Mouse (Mus musculus): ENCODE measurements around the gene Fscn2. TPM values are rescaled to one million over a fixed set of nuclear protein-coding genes. Genes with fewer than 3 reads are reported as not detected.

Fscn2 gene
- polyA plus RNA-seq, 2 experiments: not detected

DNA sequence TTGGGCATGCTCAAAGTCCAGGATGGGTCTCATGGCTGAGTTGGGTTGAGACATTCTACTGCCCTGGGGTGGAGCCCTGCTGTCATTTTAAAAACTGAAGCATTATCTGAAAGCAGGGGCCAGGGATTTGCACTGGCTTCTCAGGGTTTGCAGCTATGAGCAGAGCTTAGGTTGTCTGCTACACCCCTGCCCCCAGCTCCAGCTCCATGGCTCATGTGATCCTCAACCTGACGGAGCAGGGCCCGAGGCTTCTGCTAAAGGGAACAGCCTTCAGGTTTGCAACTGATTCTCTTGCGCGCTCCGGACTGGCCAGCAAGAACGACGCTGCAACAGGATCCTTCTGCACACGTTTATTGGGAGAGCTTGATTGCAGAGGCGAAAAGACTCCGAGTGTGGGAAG, 41.2 kb upstream of the Fscn2 start:
- no peak for DNase-seq (ENCODE audit: low read depth in 3 of 3, low spot score in 3 of 3)
- WGBS (ENCODE audit: insufficient replicate concordance): 90% methylated on average over 10 of the region's 10 CpGs
- Histone ChIP-seq H3K9ac (replicated peaks) (no peak overlapping the region), H3K27ac (no peak overlapping the region), H3K9me3 (ENCODE audit: control insufficient read depth, low read length) (no peaks in the 10 kb centered on the region), H3K4me2 (ENCODE audit: low read depth) (no peak overlapping the region), H3K4me3 (ENCODE audit: insufficient read depth in 1 of 2, low read depth in 2 of 2, low read length in 2 of 2) (no peak overlapping the region), H3K4me1 (replicated peaks; ENCODE audit: control insufficient read depth in 2 of 2, insufficient read depth in 2 of 2, low read length in 1 of 2) (peaks cover 13 to 14% of the 10 kb centered on the region in 2 experiments), H3K36me3 (replicated peaks; ENCODE audit: control insufficient read depth, insufficient read depth, low read depth) (no peaks in the 10 kb centered on the region), H3K27me3 (ENCODE audit: control insufficient read depth, insufficient read depth, low read length) (no peaks in the 10 kb centered on the region)
- no peak for ATAC-seq (ENCODE audit: insufficient read depth)
- TF ChIP-seq CTCF (IDR thresholded peaks at IDR 0.05; ENCODE audit: low read depth): no peak
- TF ChIP-seq EP300 (IDR thresholded peaks at IDR 0.05; ENCODE audit: low read depth): no peak

DNA sequence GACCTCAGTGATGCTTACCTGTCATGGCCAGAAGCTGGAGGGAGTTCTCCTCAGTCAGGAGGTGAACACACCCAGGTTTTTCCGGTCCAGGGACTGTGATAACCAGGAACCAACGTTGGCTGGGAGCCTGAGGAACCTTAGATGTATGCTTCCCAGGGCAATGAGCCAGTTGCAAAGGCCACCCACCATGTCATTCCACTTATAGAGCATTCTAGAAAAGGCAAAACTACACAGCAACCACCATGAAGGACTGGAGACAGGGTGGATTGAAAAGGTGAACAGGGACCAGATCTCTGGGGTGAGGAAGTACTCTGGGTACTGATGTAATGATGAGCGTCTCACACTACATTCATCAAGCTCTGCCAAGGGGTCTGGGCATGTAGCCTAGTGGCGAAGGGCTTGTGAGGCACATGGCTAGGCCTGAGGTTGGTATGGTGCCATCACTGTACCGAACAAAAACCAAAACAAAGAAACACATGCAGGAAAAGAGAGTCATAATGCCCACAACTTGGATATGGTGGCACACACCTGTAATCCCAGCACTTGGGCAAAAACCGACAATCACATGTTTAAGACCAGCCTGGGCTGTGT, 25.8 kb upstream of the Fscn2 start:
- TF ChIP-seq CTCF (IDR thresholded peaks at IDR 0.05; ENCODE audit: low read depth) (no peak), EP300 (IDR thresholded peaks at IDR 0.05; ENCODE audit: low read depth) (no peak)
- ATAC-seq (ENCODE audit: insufficient read depth): no peak

DNA sequence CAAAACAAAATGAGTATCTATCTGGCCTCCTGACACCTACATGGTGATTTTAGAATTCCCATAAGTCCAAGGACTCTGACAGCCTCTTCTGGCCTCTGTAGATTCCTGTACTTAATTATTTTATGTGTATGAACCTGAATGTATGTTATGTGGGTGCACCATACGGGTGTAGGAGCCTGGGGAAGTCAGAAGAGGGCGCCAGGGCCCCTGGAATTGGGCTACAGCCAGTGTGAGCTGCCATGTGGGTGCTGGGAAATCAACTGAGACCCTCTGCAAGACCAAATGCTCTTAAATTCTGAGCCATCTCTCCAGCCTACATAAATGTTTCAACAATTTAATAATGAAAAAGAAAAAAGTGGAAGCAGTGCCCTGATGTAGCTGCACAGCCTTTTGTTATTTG, 23.9 kb upstream of the Fscn2 start:
- H3K4me2 ChIP-seq (ENCODE audit: low read depth): no peak overlapping the region
- peaks cover 0 to 7% of the 10 kb centered on the region in 2 experiments; a peak in 3 of 4 replicates for H3K4me1 ChIP-seq (replicated peaks; ENCODE audit: control insufficient read depth in 2 of 2, insufficient read depth in 2 of 2, low read length in 1 of 2)
- no peak overlapping the region for H3K4me3 ChIP-seq (ENCODE audit: insufficient read depth in 1 of 2, low read depth in 2 of 2, low read length in 2 of 2)
- H3K9me3 ChIP-seq (ENCODE audit: control insufficient read depth, low read length): no peaks in the 10 kb centered on the region
- 30% methylated on average over 2 of the region's 2 CpGs for WGBS (ENCODE audit: insufficient replicate concordance)
- H3K9ac ChIP-seq (replicated peaks): no peak overlapping the region
- H3K27me3 ChIP-seq (ENCODE audit: control insufficient read depth, insufficient read depth, low read length): no peaks in the 10 kb centered on the region
- no peaks in the 10 kb centered on the region for H3K36me3 ChIP-seq (replicated peaks; ENCODE audit: control insufficient read depth, insufficient read depth, low read depth)
- DNase-seq (ENCODE audit: low read depth in 3 of 3, low spot score in 3 of 3) (no peak), ATAC-seq (ENCODE audit: insufficient read depth) (no peak)
- peak; percentile 55 for TF ChIP-seq CTCF (IDR thresholded peaks at IDR 0.05; ENCODE audit: low read depth)
- no peak for TF ChIP-seq EP300 (IDR thresholded peaks at IDR 0.05; ENCODE audit: low read depth)
- no peak overlapping the region for H3K27ac ChIP-seq

More for the DNA sequence above, 25.8 kb upstream of the Fscn2 start:
- Histone ChIP-seq H3K27me3 (ENCODE audit: control insufficient read depth, insufficient read depth, low read length) (no peaks in the 10 kb centered on the region), H3K4me2 (ENCODE audit: low read depth) (no peak overlapping the region), H3K4me1 (replicated peaks; ENCODE audit: control insufficient read depth in 2 of 2, insufficient read depth in 2 of 2, low read length in 1 of 2) (peaks cover 0 to 7% of the 10 kb centered on the region in 2 experiments; a peak in 3 of 4 replicates), H3K9ac (replicated peaks) (no peak overlapping the region), H3K4me3 (ENCODE audit: insufficient read depth in 1 of 2, low read depth in 2 of 2, low read length in 2 of 2) (no peak overlapping the region), H3K36me3 (replicated peaks; ENCODE audit: control insufficient read depth, insufficient read depth, low read depth) (no peaks in the 10 kb centered on the region), H3K9me3 (ENCODE audit: control insufficient read depth, low read length) (no peaks in the 10 kb centered on the region), H3K27ac (no peak overlapping the region)
- DNase-seq (ENCODE audit: low read depth in 3 of 3, low spot score in 3 of 3): no peak
- 62% methylated on average over 6 of the region's 6 CpGs for WGBS (ENCODE audit: insufficient replicate concordance)

DNA sequence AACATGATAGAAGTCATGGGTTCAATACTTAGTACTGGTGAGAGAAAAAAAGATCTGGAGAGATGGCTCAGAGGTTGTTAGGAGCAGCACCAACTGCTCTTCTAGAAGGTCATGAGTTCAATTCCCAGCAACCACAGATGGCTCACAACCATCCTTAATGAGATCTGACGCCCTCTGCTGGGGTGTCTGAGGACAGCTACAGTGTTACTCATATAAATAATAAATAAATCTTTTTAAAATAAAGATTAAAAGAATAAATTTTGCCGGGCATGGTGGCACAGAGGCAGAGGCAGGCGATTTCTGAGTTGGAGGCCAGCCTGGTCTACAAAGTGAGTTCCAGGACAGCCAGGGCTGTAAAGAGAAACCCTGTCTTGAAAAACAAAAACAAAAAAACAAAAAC, 22.5 kb upstream of the Fscn2 start:
- no peaks in the 10 kb centered on the region for H3K9me3 ChIP-seq (ENCODE audit: control insufficient read depth, low read length)
- H3K4me3 ChIP-seq (ENCODE audit: insufficient read depth in 1 of 2, low read depth in 2 of 2, low read length in 2 of 2): no peak overlapping the region
- no peaks in the 10 kb centered on the region for H3K27me3 ChIP-seq (ENCODE audit: control insufficient read depth, insufficient read depth, low read length)
- ATAC-seq (ENCODE audit: insufficient read depth) (no peak), DNase-seq (ENCODE audit: low read depth in 3 of 3, low spot score in 3 of 3) (no peak)
- H3K4me1 ChIP-seq (replicated peaks; ENCODE audit: control insufficient read depth in 2 of 2, insufficient read depth in 2 of 2, low read length in 1 of 2): peaks cover 0 to 7% of the 10 kb centered on the region in 2 experiments; a peak in 3 of 4 replicates
- H3K4me2 ChIP-seq (ENCODE audit: low read depth): no peak overlapping the region
- no peak overlapping the region for H3K9ac ChIP-seq (replicated peaks)
- H3K36me3 ChIP-seq (replicated peaks; ENCODE audit: control insufficient read depth, insufficient read depth, low read depth): no peaks in the 10 kb centered on the region
- TF ChIP-seq CTCF (IDR thresholded peaks at IDR 0.05; ENCODE audit: low read depth) (no peak; the same call in 1 of the 2 replicates), EP300 (IDR thresholded peaks at IDR 0.05; ENCODE audit: low read depth) (no peak)
- no peak overlapping the region for H3K27ac ChIP-seq
- WGBS (ENCODE audit: insufficient replicate concordance): 55% methylated on average over 3 of the region's 3 CpGs

DNA sequence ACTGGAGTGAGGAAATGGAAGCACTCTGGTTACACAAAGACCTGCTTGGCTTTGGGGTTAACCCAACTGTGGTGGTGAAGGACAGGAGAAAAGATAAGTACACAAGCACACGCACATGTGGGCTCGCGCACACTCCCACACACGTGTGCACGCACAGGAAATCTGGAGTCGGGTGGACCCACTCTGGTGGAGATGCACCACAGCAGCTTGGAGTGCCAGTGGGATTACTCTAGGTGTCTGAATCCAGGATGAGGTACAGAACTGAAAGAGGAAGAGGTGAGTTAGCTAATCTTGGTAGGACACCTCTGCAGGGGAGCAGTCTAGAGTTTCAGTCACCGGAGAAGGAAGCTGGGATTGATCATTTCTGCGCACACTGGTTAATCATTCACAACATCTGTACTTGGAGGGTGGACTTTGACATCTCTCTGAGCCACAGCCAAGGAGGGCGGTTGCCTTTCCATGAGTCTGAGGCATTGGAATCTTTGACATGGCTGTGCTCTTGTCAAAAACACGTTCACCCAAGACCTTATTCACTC, 21.3 kb upstream of the Fscn2 start:
- DNase-seq (ENCODE audit: low read depth in 3 of 3, low spot score in 3 of 3) (no peak), ATAC-seq (ENCODE audit: insufficient read depth) (peak; percentile 48; the same call in 1 of the 2 replicates)
- H3K27me3 ChIP-seq (ENCODE audit: control insufficient read depth, insufficient read depth, low read length): no peaks in the 10 kb centered on the region
- no peak overlapping the region for H3K4me3 ChIP-seq (ENCODE audit: insufficient read depth in 1 of 2, low read depth in 2 of 2, low read length in 2 of 2)
- no peak overlapping the region for H3K27ac ChIP-seq
- peak overlapping the region; percentile 18; the same call in 1 of the 2 replicates for H3K4me2 ChIP-seq (ENCODE audit: low read depth)
- no peak for TF ChIP-seq CTCF (IDR thresholded peaks at IDR 0.05; ENCODE audit: low read depth)
- TF ChIP-seq EP300 (IDR thresholded peaks at IDR 0.05; ENCODE audit: low read depth): no peak
- WGBS (ENCODE audit: insufficient replicate concordance): 27% methylated on average over 10 of the region's 10 CpGs
- H3K4me1 ChIP-seq (replicated peaks; ENCODE audit: control insufficient read depth in 2 of 2, insufficient read depth in 2 of 2, low read length in 1 of 2): peaks cover 0 to 7% of the 10 kb centered on the region in 2 experiments; a peak in 3 of 4 replicates
- H3K9ac ChIP-seq (replicated peaks): no peak overlapping the region
- 0 out of 2 replicates have a peak, but pooled peaks cover 1% of the 10 kb centered on the region for H3K36me3 ChIP-seq (replicated peaks; ENCODE audit: control insufficient read depth, insufficient read depth, low read depth)
- no peaks in the 10 kb centered on the region for H3K9me3 ChIP-seq (ENCODE audit: control insufficient read depth, low read length)

All from liver, embryonic 14.5 days (tissue).